Mouse (Mus musculus): ENCODE measurements around the gene Slamf6. TPM values are rescaled to one million over a fixed set of nuclear protein-coding genes. Genes with fewer than 3 reads are reported as not detected.

The Slamf6 gene
- polyA plus RNA-seq, 1 experiment: not detected

- Histone ChIP-seq H3K79me2 (ENCODE audit: control insufficient read depth, insufficient read depth) (no peaks in the 10 kb centered on the region), H3ac (ENCODE audit: control insufficient read depth, insufficient read length) (no peak overlapping the region), H3K27me3 (ENCODE audit: control insufficient read depth, insufficient read depth, insufficient read length) (no peaks in the 10 kb centered on the region), H3K4me2 (ENCODE audit: low read depth) (no peak overlapping the region), H3K36me3 (ENCODE audit: control insufficient read depth, insufficient read depth) (no peaks in the 10 kb centered on the region), H3K4me3 (no peak overlapping the region)
- TF ChIP-seq E2F4 (IDR thresholded peaks at IDR 0.05; ENCODE audit: insufficient read depth): no peak
- TF ChIP-seq CEBPB (IDR thresholded peaks at IDR 0.05; ENCODE audit: insufficient read depth, poor library complexity, severe bottlenecking): no peak
- TF ChIP-seq MYOG (IDR thresholded peaks at IDR 0.05; ENCODE audit: control insufficient read depth in 1 of 3, insufficient read depth in 1 of 3, insufficient read length in 2 of 3, low read depth in 2 of 3): no peak
- no peak for TF ChIP-seq TCF3 (IDR thresholded peaks at IDR 0.05; ENCODE audit: insufficient read length, low read depth)
- TF ChIP-seq MAX (IDR thresholded peaks at IDR 0.05; ENCODE audit: low read depth): no peak
- TF ChIP-seq SRF (IDR thresholded peaks at IDR 0.05; ENCODE audit: control insufficient read depth, insufficient read length, low read depth): no peak
- no peak for TF ChIP-seq POLR2AphosphoS2 (IDR thresholded peaks at IDR 0.05; ENCODE audit: insufficient read length, low read depth)
- no peak for TF ChIP-seq TCF12 (IDR thresholded peaks at IDR 0.05; ENCODE audit: insufficient read depth, poor library complexity, severe bottlenecking)
These were observed 23.3 kb downstream of the Slamf6 start for GRCm38 (mm10) chr1:171940626-171941025.

- Histone ChIP-seq H3K79me2 (ENCODE audit: control insufficient read depth, insufficient read depth) (no peaks in the 10 kb centered on the region), H3K4me2 (ENCODE audit: low read depth) (no peak overlapping the region), H3K27me3 (ENCODE audit: control insufficient read depth, insufficient read depth, insufficient read length) (no peaks in the 10 kb centered on the region), H3ac (ENCODE audit: control insufficient read depth, insufficient read length) (no peak overlapping the region), H3K36me3 (ENCODE audit: control insufficient read depth, insufficient read depth) (no peaks in the 10 kb centered on the region), H3K4me3 (no peak overlapping the region)
- TF ChIP-seq CEBPB (IDR thresholded peaks at IDR 0.05; ENCODE audit: insufficient read depth, poor library complexity, severe bottlenecking): no peak
- TF ChIP-seq REST (IDR thresholded peaks at IDR 0.05; ENCODE audit: insufficient read depth, insufficient read length): no peak
- TF ChIP-seq MYOD1 (IDR thresholded peaks at IDR 0.05; ENCODE audit: control insufficient read depth in 1 of 3, insufficient read length in 2 of 3, low read depth in 2 of 3): no peak
- no peak for TF ChIP-seq TCF12 (IDR thresholded peaks at IDR 0.05; ENCODE audit: insufficient read depth, poor library complexity, severe bottlenecking)
- TF ChIP-seq POLR2A (IDR thresholded peaks at IDR 0.05; ENCODE audit: insufficient read length, low read depth): no peak
- no peak for TF ChIP-seq POLR2AphosphoS2 (IDR thresholded peaks at IDR 0.05; ENCODE audit: insufficient read length, low read depth)
These were observed 29.2 kb downstream of the Slamf6 start for GRCm38 (mm10) chr1:171946447-171946995.

- no peaks in the 10 kb centered on the region for H3K79me2 ChIP-seq (ENCODE audit: control insufficient read depth, insufficient read depth)
- H3K4me3 ChIP-seq: no peak overlapping the region
- H3ac ChIP-seq (ENCODE audit: control insufficient read depth, insufficient read length): no peak overlapping the region
- H3K27me3 ChIP-seq (ENCODE audit: control insufficient read depth, insufficient read depth, insufficient read length): no peaks in the 10 kb centered on the region
- H3K4me2 ChIP-seq (ENCODE audit: low read depth): no peak overlapping the region
- H3K36me3 ChIP-seq (ENCODE audit: control insufficient read depth, insufficient read depth): no peaks in the 10 kb centered on the region
- TF ChIP-seq MAX (IDR thresholded peaks at IDR 0.05; ENCODE audit: low read depth): no peak
- TF ChIP-seq USF1 (IDR thresholded peaks at IDR 0.05; ENCODE audit: low read depth): no peak
- TF ChIP-seq SRF (IDR thresholded peaks at IDR 0.05; ENCODE audit: control insufficient read depth, insufficient read length, low read depth): no peak
- no peak for TF ChIP-seq MYOD1 (IDR thresholded peaks at IDR 0.05; ENCODE audit: control insufficient read depth in 1 of 3, insufficient read length in 2 of 3, low read depth in 2 of 3)
- no peak for TF ChIP-seq MYOG (IDR thresholded peaks at IDR 0.05; ENCODE audit: control insufficient read depth in 1 of 3, insufficient read depth in 1 of 3, insufficient read length in 2 of 3, low read depth in 2 of 3)
These were observed 31.0 kb downstream of the Slamf6 start for GRCm38 (mm10) chr1:171948161-171948945.

GRCm38 (mm10) chr1:171948946-171949508 lies 31.7 kb downstream of the Slamf6 start:
- Histone ChIP-seq H3K27me3 (ENCODE audit: control insufficient read depth, insufficient read depth, insufficient read length) (no peaks in the 10 kb centered on the region), H3ac (ENCODE audit: control insufficient read depth, insufficient read length) (no peak overlapping the region), H3K79me2 (ENCODE audit: control insufficient read depth, insufficient read depth) (no peaks in the 10 kb centered on the region), H3K4me2 (ENCODE audit: low read depth) (no peak overlapping the region), H3K4me3 (no peak overlapping the region), H3K36me3 (ENCODE audit: control insufficient read depth, insufficient read depth) (no peaks in the 10 kb centered on the region)
- TF ChIP-seq TCF3 (IDR thresholded peaks at IDR 0.05; ENCODE audit: insufficient read length, low read depth) (no peak), MAX (IDR thresholded peaks at IDR 0.05; ENCODE audit: low read depth) (no peak), SRF (IDR thresholded peaks at IDR 0.05; ENCODE audit: control insufficient read depth, insufficient read length, low read depth) (no peak), REST (IDR thresholded peaks at IDR 0.05; ENCODE audit: insufficient read depth, insufficient read length) (no peak), E2F4 (IDR thresholded peaks at IDR 0.05; ENCODE audit: insufficient read depth) (no peak), TCF12 (IDR thresholded peaks at IDR 0.05; ENCODE audit: insufficient read depth, poor library complexity, severe bottlenecking) (no peak), MYOG (IDR thresholded peaks at IDR 0.05; ENCODE audit: control insufficient read depth in 1 of 3, insufficient read depth in 1 of 3, insufficient read length in 2 of 3, low read depth in 2 of 3) (no peak), MYOD1 (IDR thresholded peaks at IDR 0.05; ENCODE audit: control insufficient read depth in 1 of 3, insufficient read length in 2 of 3, low read depth in 2 of 3) (no peak), USF1 (IDR thresholded peaks at IDR 0.05; ENCODE audit: low read depth) (no peak), POLR2A (IDR thresholded peaks at IDR 0.05; ENCODE audit: insufficient read length, low read depth) (no peak), CEBPB (IDR thresholded peaks at IDR 0.05; ENCODE audit: insufficient read depth, poor library complexity, severe bottlenecking) (no peak), POLR2AphosphoS2 (IDR thresholded peaks at IDR 0.05; ENCODE audit: insufficient read length, low read depth) (no peak)

GRCm38 (mm10) chr1:171955071-171955470 lies 37.8 kb downstream of the Slamf6 start:
- no peak for TF ChIP-seq MYOG (IDR thresholded peaks at IDR 0.05; ENCODE audit: control insufficient read depth in 1 of 3, insufficient read depth in 1 of 3, insufficient read length in 2 of 3, low read depth in 2 of 3)
- TF ChIP-seq POLR2AphosphoS2 (IDR thresholded peaks at IDR 0.05; ENCODE audit: insufficient read length, low read depth): no peak
- no peak for TF ChIP-seq CEBPB (IDR thresholded peaks at IDR 0.05; ENCODE audit: insufficient read depth, poor library complexity, severe bottlenecking)
- no peak for TF ChIP-seq SRF (IDR thresholded peaks at IDR 0.05; ENCODE audit: control insufficient read depth, insufficient read length, low read depth)
- TF ChIP-seq TCF3 (IDR thresholded peaks at IDR 0.05; ENCODE audit: insufficient read length, low read depth): no peak
- no peak for TF ChIP-seq USF1 (IDR thresholded peaks at IDR 0.05; ENCODE audit: low read depth)
- no peak for TF ChIP-seq TCF12 (IDR thresholded peaks at IDR 0.05; ENCODE audit: insufficient read depth, poor library complexity, severe bottlenecking)
- no peak for TF ChIP-seq MYOD1 (IDR thresholded peaks at IDR 0.05; ENCODE audit: control insufficient read depth in 1 of 3, insufficient read length in 2 of 3, low read depth in 2 of 3)
- no peak for TF ChIP-seq REST (IDR thresholded peaks at IDR 0.05; ENCODE audit: insufficient read depth, insufficient read length)
- TF ChIP-seq POLR2A (IDR thresholded peaks at IDR 0.05; ENCODE audit: insufficient read length, low read depth): no peak
- no peak for TF ChIP-seq E2F4 (IDR thresholded peaks at IDR 0.05; ENCODE audit: insufficient read depth)
- TF ChIP-seq MAX (IDR thresholded peaks at IDR 0.05; ENCODE audit: low read depth): no peak
- no peak overlapping the region for H3K4me3 ChIP-seq
- H3K79me2 ChIP-seq (ENCODE audit: control insufficient read depth, insufficient read depth): no peaks in the 10 kb centered on the region
- H3K27me3 ChIP-seq (ENCODE audit: control insufficient read depth, insufficient read depth, insufficient read length): no peaks in the 10 kb centered on the region
- no peaks in the 10 kb centered on the region for H3K36me3 ChIP-seq (ENCODE audit: control insufficient read depth, insufficient read depth)
- no peak overlapping the region for H3K4me2 ChIP-seq (ENCODE audit: low read depth)
- H3ac ChIP-seq (ENCODE audit: control insufficient read depth, insufficient read length): no peak overlapping the region

Data from myocyte (in vitro differentiated cells).